Mouse (Mus musculus): ENCODE data around the gene Ppp1ca.
A peak's percentile ranks its signal among the peaks of the same experiment; 100 is the strongest.

Ppp1ca gene

DNA sequence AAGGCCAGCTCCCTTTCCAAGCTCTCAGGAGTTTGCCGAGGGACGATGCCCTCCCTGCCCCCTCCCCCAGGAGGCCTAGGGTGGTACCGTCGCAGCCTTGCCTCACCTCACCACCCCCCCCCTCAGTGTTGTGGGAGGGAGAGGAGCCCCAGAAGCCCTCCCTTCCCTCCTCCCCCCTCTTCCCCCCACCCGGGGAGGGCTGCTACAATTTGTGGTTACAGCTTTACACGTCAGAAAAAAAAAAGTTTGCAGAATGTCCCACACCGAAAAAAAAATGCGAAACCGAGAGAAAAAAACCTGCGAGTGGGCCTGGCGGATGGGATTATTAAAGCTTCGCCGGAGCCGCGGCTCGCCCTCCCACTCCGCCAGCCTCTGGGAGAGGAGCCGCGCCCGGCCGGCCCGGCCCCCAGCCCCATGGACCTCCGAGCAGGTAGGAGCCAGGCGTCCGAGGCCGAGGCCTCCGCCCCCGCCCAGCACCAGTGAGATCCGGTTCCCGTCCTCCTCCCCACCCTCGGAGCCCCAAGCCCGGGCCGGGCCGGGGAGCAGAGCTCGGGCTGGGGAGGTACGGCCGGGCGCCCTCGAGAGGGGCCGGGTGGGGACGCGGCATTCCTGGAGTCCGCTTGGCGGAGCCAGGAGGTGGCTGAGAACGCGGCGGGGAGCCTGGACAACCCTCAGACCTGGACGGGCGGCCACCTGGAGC is 22.4 kb downstream of the Ppp1ca start, which contains the start of the genes Clcf1 and AC109138.7:
Gene Clcf1 (plus strand): TSS at position 168 of the 700 bp plus-strand sequence.
Gene AC109138.7 (plus strand): TSS at position 287 of the 700 bp plus-strand sequence.
- no peak for DNase-seq (ENCODE audit: low spot score)

DNA sequence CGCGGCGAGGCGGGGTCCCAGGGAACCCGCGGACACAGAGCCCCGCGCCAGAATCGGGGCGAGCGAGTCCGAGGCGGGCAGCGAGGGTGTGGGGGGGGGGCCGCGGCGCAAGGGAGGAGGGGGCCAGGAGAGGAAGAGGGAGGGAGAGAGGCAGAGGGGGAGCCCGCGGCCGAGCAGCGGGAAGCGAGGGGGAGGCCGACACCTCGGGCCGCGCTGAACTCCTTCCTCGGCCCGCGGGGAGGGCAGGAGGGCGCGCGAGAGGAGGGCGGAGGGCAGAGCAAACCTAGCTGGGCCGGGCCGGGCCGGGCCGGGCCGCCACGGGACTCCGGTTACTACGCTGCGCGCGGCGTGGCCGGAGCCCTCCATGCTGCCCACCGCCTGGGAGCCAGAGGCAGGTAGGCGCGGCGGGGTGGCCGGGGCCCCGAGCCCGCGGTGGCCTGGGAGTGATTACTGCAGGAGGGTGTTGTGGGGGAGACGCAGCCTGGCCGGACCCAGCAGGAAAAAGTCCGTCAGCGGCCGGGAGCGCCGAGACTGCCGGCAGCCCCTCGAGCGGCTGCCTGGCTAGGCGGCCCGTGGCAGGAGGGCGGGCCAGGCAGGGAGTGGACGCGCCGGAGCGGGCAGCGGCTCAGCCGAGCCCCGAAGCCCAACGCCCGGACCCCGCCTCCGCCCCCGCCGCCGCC is 23.0 kb downstream of the Ppp1ca start:
- no peak for DNase-seq (ENCODE audit: low spot score)

DNA sequence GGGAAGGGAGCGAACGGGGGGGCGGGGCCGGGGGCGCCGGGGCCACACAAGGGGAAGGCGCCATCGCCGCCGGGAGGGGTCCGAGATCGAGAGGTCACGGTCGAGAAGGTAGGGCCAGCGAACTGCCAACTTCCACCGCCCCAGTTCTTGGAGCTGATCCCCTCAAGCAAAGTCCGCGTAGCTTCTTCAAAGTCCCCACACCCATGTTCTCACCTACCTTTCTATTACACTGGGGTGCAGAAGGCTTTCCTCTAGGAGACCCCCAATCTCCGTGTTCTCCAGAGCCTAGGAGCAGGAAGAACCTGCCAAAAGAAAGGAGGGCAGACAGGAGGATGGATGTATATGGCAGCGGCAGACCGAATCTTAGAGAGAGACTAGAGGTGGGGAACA is 23.6 kb downstream of the Ppp1ca start:
- DNase-seq (ENCODE audit: low spot score): no peak

DNA sequence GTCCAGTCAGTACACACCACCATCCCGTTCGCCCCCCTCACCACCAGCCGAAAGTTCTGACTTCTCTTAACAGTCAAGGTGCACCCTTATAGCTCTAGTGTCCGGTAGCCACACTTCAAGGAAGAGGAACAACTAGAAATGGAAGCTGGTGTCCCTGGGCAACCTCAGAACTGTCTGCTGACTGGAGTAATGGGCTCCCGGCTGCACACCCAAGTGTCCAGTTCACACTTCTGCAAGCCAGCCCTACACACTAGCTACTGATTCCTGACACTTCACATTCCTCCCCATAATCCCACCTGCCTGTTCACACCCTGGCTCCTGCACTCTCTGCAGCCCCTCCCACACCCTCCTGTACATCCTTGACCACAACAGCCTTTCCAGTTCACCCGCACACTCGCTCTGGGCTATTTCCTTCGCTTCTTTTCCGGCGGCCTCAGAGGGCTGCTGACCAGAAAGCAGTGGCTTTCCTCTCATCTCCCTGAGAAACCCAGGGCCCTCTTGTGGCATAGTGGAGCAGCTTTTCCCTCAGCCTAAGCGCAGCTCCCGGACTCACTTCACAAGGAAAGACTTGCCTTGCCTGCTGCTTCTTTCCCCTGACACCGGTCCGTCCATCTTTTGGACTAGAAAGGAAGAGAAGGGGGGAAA is 24.3 kb downstream of the Ppp1ca start:
- no peak for DNase-seq (ENCODE audit: low spot score)

- DNase-seq (ENCODE audit: low spot score): no peak
Observed at GRCm38 (mm10) chr19:4217140-4217539, 25.3 kb downstream of the Ppp1ca start.

GRCm38 (mm10) chr19:4217855-4218254 is 26.0 kb downstream of the Ppp1ca start:
- DNase-seq (ENCODE audit: low spot score): no peak

GRCm38 (mm10) chr19:4218293-4218692 is 26.4 kb downstream of the Ppp1ca start:
- no peak for DNase-seq (ENCODE audit: low spot score)

DNA sequence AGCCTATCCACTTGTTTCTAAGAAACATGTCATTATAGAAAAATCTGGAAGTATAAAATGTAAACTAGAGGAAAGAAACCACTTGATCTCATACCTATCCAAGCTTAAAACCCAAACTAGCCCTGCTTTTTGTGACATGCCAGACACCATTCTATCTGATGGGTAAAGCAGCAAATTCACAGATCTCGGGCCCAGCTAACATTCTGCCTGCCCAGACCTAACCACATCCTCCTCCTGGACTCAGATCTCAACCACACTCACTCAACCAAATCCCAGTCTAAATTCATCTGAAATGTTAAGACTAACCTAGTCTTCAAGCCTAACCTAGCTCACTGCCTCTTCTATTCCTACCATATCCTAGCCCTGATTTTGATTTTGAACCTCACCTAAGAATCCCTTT is 26.9 kb downstream of the Ppp1ca start:
- no peak for DNase-seq (ENCODE audit: low spot score)

DNA sequence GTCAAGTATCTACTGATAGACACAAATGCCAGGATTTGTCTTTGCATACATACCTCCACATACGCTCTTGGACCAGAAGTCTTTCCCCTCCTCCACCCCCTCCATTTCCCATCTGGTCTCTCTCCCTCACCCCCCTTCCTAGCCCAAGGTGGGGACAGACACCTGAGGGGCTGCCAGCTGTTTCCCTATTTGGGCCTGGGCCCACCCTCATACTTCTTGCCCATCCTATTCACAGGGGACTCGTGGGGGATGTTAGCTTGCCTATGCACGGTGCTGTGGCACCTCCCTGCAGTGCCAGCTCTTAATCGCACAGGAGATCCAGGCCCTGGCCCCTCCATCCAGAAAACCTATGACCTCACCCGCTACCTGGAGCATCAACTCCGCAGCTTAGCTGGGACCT is 28.1 kb downstream of the Ppp1ca start:
- DNase-seq (ENCODE audit: low spot score): no peak

DNA sequence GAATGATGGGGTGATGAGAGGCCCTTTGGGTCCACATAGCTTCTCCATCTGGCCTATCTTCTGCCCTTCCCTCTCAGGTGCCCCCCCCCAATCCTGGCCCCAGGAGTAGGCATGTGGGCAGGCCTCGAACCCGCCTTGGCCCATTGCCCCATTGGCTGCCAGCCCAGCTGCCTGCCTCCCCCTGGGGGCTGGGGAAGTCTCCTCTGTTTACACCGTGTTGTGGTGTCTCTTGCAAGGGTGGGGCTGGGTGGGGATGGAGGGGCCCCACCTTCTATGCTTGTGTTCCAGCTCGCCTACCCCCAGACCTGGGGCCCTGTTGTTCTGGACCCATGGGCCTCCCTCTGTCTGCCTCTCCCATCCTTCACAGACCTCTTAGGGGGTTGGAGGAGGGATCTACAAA is 28.6 kb downstream of the Ppp1ca start:
- DNase-seq (ENCODE audit: low spot score): no peak

DNA sequence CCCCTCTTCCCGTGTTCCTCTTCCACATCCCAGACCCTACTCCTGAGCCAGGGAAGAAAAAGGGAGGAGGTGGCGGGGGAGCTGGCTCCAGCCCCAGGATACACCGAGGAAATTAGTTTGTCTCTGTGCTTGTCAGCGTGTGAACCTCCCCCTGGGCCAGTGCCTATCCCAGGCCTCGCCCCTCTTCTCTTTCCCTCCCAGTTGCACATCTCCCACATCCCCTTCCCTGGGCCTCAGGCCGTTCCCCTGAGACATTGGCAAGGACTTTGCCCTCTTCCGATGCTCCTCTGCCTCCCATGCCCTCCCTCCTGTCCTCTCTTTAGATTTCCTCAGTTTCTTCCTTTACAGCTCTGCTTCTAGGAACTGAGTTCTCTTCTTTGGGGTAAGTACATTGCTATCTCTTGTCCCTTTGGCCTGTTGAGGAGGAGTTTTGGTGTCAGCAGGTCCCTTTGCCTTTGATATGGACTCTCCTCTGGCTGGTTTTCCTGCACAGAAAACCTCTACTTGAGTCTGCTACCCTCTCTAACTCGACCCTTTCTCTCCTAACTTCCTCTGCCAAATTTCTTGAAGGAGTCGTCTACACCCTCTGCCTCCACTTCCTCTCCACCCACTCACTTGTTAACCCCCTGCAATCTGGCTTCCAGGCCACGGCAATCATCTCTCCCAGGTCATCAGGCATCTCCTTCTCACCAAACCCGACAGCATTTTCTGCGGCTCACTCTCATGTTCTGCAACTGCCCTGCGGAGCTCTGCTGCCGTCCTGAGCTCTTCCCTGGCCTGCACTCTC is 29.3 kb downstream of the Ppp1ca start:
- no peak for DNase-seq (ENCODE audit: low spot score)

DNA sequence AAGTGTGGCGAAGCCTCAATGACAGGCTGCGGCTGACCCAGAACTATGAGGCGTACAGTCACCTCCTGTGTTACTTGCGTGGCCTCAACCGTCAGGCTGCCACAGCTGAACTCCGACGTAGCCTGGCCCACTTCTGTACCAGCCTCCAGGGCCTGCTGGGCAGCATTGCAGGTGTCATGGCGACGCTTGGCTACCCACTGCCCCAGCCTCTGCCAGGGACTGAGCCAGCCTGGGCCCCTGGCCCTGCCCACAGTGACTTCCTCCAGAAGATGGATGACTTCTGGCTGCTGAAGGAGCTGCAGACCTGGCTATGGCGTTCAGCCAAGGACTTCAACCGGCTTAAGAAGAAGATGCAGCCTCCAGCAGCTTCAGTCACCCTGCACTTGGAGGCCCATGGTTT is 30.3 kb downstream of the Ppp1ca start:
- DNase-seq (ENCODE audit: low spot score): no peak

DNA sequence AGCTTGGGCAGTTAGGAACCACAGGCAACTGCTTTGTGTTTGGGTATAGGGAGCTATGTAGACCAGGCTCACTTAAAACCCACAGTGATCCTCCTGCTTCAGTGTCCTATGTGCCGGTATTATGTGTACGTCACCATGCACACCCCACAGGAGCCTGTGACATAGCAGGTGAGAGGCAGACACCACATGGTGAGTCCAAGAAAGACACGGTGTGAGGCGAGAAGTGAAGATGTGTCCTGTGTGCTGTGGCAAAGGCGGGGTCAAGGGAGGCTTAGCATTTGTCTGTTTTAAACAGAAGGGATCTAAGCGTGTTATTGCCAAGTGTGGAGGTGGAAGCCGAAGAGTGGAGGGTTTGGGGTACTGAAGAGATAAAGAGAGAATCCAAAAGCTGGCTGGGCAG is 34.9 kb downstream of the Ppp1ca start:
- DNase-seq (ENCODE audit: low spot score): no peak

DNA sequence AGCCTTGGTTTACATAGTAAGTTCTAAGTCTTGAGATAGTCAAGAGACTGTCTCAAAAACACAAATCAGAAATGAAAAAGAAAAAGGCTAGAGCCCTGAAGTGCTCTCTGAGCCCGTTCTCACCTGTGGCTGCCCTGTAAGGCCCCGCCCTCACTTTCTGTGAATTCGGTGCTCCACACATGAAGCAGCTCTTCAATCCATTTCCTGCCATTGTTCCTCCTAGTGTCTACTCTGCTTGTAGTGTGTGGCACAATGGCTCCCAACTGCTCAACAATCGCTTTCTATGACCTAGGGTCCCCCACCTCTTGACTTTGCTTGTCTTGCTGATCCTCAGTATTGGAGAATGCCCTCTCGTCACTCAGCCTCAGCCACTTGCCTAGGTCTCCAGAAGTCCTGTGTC is 35.6 kb downstream of the Ppp1ca start:
- DNase-seq (ENCODE audit: low spot score): no peak

DNA sequence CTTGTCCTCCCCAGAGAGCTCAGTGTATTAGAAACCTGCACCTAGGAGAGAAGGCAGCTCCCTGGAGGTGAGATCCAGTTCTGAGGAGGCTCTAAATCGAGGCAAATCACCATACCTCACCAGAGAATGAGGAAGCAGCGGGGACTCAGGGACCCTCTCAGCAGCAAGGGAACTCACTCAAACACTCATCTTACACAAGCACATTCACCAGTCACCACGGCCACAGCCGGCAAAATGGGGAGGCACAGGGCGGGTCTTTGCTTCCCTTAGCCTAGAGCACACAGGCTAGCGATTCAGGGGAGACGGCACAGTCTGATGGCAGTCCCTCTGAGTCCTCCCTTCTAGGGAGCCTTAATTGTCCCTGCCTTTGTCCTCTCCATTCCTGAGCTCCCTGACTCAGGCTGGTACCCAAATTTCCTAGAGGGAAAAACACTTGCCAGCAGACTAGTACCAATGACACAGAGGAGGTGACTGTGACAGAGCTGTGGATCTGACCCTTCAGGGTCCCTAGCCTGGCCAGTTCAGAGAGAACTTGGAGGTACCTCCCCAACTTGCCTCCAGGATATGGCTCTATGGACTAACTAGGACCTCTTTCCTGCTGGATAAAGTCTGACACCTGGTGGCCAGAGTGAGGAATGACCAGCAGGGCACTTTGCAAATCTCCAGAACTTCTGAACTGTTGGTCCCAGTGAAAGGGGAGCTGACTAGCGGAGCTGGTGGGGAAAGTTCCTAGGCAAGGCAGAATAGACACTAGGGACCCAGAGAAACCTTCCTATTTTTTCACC is 36.2 kb downstream of the Ppp1ca start:
- DNase-seq (ENCODE audit: low spot score): no peak

DNA sequence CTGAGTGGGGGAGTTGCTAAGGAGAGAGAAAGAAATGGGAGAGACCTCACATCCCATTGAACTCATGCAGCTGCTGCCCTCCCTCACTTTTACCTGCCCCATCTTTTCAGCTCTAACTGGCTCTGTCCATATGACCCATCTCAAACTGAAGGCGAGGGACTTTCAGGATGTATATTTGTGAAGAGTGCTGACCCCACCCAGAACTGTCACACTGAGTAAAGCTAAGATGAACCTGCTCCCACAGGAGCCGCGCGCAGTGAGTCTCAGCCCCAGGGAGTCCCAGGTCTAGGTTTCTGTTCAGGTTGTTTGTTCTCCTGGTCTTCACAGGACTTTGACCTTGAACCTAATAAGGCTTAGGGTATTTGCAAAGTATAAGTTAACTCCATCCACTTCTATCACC is 37.0 kb downstream of the Ppp1ca start:
- DNase-seq (ENCODE audit: low spot score): no peak

GRCm38 (mm10) chr19:4229451-4230076 is 37.7 kb downstream of the Ppp1ca start:
- DNase-seq (ENCODE audit: low spot score): no peak

- no peak for DNase-seq (ENCODE audit: low spot score)
Observed at GRCm38 (mm10) chr19:4230415-4230814, 38.5 kb downstream of the Ppp1ca start.

DNA sequence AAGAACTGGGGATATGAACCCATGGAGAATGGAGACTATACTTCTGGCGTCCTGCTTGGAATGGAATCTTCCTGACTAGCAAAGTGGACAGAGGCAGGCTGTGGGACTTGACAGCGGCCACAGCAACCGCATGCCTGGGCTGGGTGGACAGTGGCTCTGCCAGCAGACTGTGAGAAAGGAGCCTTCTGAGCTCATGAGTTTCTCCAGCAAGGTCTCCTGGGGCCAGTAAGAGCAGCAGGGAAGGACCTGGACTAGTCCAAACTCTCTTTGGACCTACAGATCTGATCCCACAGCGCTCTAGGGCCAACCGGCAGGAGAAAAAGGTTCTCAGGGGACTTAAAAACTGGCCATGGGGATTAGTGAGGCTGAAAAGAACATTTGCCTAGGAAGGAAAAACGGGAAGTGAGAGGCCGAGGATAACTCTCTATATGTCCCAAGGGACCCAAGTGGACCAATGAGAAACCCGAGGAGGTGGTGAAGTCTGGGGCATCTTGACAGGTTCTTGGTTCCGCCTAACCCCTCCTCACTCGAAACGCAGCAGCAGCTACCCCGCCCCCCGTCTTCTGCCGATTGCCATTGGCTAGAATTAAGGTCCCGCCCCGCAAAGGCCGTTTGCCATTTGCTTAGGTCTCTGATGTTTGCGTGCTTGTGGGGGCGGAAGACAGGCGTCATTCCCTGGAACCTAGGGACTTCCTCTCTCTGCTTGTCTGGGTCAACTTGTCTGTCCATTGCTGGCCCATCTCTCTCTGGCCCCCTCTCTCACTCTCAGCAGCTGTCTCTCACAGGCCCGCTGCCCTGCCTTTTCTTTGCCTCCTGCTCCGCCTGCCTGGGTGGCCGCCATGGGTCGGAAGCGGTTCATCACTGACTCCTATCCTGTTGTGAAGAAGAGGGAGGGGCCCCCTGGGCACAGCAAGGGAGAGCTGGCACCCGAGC is 39.7 kb downstream of the Ppp1ca start, which contains the start of gene Pold4:
Gene Pold4 (plus strand): TSS at position 647 of the 933 bp plus-strand sequence.
- DNase-seq (ENCODE audit: low spot score): peak; percentile 97

- no peak for DNase-seq (ENCODE audit: low spot score)
Observed at GRCm38 (mm10) chr19:4232186-4232572, 40.3 kb downstream of the Ppp1ca start.
